Mouse (Mus musculus) E14TG2a.4 (cell line): ENCODE results near the gene Itpr1.

Source experiments
- H3K27me3 ChIP-seq: 2 replicates; pipeline ENCODE4 v1.6.1; 2014; ENCODE audit warnings: low read length, control low read depth; ENCODE audit not compliant: insufficient read depth
- H3K36me3 ChIP-seq: 2 replicates; pipeline ENCODE4 v1.6.1; 2014; ENCODE audit warnings: low read length, control low read depth; ENCODE audit not compliant: insufficient read depth
- H3K4me1 ChIP-seq: replicated peaks from 2 replicates; pipeline ENCODE4 v1.6.1; 2014; ENCODE audit warnings: low read depth, low read length, control low read depth
- H3K4me3 ChIP-seq: replicated peaks from 2 replicates; pipeline ENCODE4 v1.5.1; 2014; ENCODE audit warnings: mild to moderate bottlenecking, low read length
- H3K9me3 ChIP-seq: 2 replicates; pipeline ENCODE4 v1.6.1; 2014; ENCODE audit warnings: low read length, control low read depth
- CTCF ChIP-seq: conservative IDR thresholded peaks from 2 replicates; pipeline ENCODE4 v1.5.1; 2014; ENCODE audit warnings: low read length
- NANOG ChIP-seq: IDR thresholded peaks from 2 replicates; pipeline ENCODE4 v1.6.1; 2014; ENCODE audit warnings: borderline replicate concordance, low read length, mixed read lengths
- POU5F1 ChIP-seq: IDR thresholded peaks from 2 replicates; pipeline ENCODE4 v1.6.1; 2014; ENCODE audit warnings: low read length, borderline replicate concordance

Itpr1 gene

DNA sequence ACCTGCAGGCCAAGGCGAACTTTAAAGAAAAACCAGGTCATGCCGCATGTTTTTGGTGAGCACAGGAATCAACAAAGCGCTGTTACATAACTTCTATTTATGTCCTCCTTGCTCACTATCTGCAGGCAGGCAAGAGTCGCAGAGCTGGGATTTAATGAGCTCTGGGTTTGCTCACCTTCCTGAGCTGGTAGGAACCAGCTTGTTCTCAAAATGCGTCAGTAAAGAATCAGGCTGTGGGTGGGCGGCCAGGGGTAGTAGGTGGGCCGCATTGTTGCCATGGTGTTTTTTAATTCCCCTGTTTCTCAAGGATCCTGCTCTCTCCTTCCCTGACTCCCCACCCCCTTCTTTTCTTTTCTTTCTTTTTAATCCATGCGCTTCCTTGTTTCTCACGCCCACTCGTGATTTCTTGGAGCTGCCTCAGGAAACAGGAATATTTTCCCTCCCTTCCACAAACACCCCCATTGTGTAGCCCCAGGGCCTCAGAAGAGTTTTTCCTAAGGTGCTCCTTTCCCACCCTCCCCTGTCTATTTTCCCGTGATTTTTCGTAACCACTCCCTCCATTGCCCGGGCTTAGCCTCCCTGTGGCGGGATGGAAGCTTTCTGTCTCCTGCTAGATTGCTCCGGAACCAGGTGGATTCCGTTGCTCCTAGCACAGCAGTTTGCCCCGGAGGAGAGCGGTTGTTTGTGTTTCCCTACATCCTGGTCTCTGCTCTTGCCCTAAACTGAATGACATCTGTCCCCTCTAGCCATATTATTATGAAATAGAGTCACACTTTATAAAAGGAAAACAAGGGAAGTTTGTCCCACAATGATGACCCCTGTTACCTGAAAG is 243.6 kb downstream of the Itpr1 start:
- peak overlapping the region; percentile 56 for H3K4me3 ChIP-seq
- no peaks in the 10 kb centered on the region for H3K27me3 ChIP-seq
- peaks cover 7% of the 10 kb centered on the region; the same call in 1 of the 2 replicates for H3K36me3 ChIP-seq
- H3K4me1 ChIP-seq = peaks cover 76% of the 10 kb centered on the region
- no peaks in the 10 kb centered on the region for H3K9me3 ChIP-seq
- TF ChIP-seq CTCF (no peak), NANOG (peak; percentile 20; the same call in 1 of the 2 replicates), POU5F1 (no peak)

DNA sequence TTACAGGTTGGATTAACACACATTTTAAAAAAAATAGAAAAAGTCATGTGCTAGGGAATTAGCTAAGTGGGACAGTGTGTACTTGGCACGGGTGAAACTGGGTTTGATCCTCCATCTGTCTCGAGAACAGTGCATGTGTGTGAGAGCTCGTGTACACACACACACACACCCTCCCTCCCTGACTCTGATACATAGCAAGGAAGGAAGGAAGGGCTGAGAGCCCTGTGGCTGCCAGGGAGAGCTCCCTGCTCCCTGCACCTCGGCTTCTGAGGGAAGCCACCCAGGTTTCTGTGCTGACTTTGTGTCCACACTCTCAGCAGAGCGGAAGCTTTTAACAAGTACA is 244.1 kb downstream of the Itpr1 start:
- Histone ChIP-seq H3K4me3 (peak overlapping the region; percentile 56), H3K4me1 (peaks cover 76% of the 10 kb centered on the region), H3K9me3 (no peaks in the 10 kb centered on the region), H3K36me3 (peaks cover 6% of the 10 kb centered on the region; the same call in 1 of the 2 replicates), H3K27me3 (no peaks in the 10 kb centered on the region)
- TF ChIP-seq NANOG (no peak), POU5F1 (no peak), CTCF (no peak)

DNA sequence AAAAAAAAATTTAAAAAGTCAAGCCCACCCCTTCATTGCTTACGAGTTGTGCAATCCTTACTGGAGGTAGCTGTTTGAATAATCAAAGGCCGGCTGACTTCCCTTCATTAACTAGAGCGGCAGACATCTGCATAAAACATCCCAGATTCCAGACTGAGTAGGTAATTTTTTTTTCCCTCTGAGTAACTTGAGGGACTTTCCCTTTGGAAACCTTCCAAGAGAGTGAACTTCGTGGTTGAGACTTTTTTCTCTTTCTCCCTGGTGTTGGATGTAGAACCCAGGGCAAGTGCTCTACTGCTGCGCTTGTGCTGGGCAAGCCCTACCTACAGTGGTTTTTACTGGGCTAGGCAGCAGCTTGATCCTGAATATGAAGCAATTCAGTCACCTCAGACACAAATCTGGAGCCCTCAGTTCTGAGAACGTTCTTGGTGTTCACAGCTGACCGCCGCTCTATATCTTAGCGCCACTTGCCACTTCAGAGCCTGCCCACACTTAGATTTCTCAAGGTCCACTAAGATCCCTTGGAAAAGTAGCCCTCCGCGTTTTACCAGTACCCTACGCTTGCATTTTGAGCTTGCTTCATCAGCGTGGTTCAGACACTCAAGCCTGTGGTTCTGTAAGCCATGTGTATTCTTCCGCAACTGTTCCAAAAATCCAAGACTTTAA is 244.8 kb downstream of the Itpr1 start:
- Histone ChIP-seq H3K4me1 (peaks cover 70% of the 10 kb centered on the region), H3K27me3 (no peaks in the 10 kb centered on the region), H3K9me3 (no peaks in the 10 kb centered on the region), H3K4me3 (peak overlapping the region; percentile 46), H3K36me3 (0 out of 2 replicates have a peak, but pooled peaks cover 3% of the 10 kb centered on the region)
- no peak for TF ChIP-seq CTCF
- no peak for TF ChIP-seq POU5F1
- no peak for TF ChIP-seq NANOG

DNA sequence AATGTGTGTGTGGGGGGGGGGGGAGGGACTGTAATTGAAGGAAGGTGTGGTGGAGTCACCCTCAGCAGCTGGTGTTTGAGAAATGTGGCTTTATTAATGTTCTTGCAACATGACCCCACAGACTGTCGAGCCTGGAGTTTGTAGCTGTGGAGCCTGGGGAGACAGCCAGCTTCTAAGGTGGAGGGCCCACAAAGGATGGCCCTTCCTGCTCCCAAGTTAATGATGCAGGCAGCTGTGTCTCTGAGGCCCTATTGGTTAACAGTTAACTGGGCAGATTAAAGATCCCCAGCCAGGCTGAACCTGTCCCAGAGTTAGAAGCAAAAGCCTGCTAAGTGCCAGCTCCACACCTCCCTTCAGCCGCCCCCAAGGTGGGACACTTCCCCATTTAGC is 245.3 kb downstream of the Itpr1 start:
- H3K4me1 ChIP-seq = peaks cover 66% of the 10 kb centered on the region
- TF ChIP-seq POU5F1 (no peak), NANOG (no peak), CTCF (no peak)
- H3K36me3 ChIP-seq = 0 out of 2 replicates have a peak, but pooled peaks cover 3% of the 10 kb centered on the region
- H3K9me3 ChIP-seq = no peaks in the 10 kb centered on the region
- no peaks in the 10 kb centered on the region for H3K27me3 ChIP-seq
- peak overlapping the region; percentile 66 for H3K4me3 ChIP-seq

DNA sequence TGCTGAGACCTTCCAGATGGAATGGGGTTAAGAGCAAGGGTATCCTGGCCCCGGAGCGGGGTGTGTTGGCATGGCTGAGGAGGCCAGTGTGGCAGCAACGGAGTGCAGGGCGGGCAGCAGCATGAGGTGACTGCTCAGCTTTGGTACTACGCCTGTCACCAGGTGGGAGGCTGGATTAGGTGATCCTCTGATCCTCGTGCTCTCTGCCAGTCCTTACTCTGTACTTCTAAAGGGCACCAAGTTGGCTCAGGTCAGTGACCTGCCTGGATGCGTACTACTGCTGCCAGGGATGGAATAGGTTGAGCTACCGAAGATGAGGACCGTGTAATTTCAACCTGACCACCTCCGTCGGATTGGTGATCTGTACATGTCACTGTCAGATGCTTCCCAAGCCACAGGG is 245.9 kb downstream of the Itpr1 start:
- Histone ChIP-seq H3K4me3 (peak overlapping the region; percentile 66), H3K27me3 (no peaks in the 10 kb centered on the region), H3K9me3 (no peaks in the 10 kb centered on the region), H3K4me1 (peaks cover 60% of the 10 kb centered on the region), H3K36me3 (0 out of 2 replicates have a peak, but pooled peaks cover 3% of the 10 kb centered on the region)
- TF ChIP-seq NANOG = no peak

DNA sequence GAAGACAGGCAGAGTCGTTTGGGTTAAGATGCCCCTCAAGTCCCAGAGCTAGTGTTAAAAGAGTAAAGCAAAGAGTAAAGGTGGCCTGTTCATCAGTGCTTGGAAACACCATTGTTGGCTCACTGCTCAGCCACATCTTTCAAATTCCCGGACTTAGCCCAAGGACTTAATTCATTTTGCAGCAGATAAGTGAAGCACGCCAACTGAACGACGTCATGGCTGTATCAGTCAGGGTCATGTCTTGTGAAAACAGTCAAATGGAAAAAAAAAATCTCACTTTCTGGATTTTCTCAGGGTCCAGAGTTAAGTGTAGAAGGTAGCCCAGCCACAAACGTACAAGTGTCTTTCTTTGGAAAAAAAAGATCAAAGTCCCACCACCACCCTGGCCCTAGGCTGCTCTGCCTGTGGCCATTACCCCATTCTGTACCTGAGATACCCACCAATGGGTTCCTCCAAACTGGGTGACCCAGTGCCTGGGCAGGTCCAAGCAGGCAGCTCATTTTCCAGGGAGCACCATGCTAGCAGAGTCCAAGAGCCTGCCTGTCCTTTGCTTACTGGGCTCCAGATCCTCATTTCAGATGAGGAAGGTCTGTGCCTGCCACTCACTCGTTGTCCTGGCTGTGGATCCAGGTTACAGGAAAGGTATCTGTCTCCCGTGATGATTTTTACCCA is 251.5 kb downstream of the Itpr1 start:
- Histone ChIP-seq H3K27me3 (no peaks in the 10 kb centered on the region), H3K9me3 (no peaks in the 10 kb centered on the region), H3K4me3 (no peak overlapping the region), H3K4me1 (peaks cover 16% of the 10 kb centered on the region), H3K36me3 (0 out of 2 replicates have a peak, but pooled peaks cover 3% of the 10 kb centered on the region)
- TF ChIP-seq CTCF = no peak
- TF ChIP-seq NANOG = no peak
- TF ChIP-seq POU5F1 = no peak

DNA sequence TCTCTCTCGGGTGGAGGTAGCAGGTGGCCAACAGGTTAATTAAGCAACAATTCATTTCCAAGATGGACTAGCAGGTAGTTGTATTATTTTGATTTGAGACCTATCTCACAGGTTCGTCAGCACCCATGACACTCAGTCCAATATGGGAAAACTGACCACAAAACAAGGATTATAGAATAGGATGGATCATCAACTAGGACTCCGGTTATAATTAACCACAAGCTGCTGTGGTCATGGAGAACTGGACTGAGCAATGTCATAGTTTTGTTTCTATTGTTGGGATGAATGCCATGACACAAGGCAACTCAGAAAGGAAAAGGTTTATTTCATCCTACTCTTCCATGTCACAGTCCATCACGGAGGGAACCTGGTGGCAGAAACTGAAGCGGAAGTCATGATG is 252.3 kb downstream of the Itpr1 start:
- H3K4me3 ChIP-seq = no peak overlapping the region
- TF ChIP-seq POU5F1 = no peak
- TF ChIP-seq CTCF = no peak
- TF ChIP-seq NANOG = no peak
- no peaks in the 10 kb centered on the region for H3K27me3 ChIP-seq
- peaks cover 9% of the 10 kb centered on the region for H3K4me1 ChIP-seq
- 0 out of 2 replicates have a peak, but pooled peaks cover under 1% of the 10 kb centered on the region for H3K36me3 ChIP-seq
- H3K9me3 ChIP-seq = no peaks in the 10 kb centered on the region

DNA sequence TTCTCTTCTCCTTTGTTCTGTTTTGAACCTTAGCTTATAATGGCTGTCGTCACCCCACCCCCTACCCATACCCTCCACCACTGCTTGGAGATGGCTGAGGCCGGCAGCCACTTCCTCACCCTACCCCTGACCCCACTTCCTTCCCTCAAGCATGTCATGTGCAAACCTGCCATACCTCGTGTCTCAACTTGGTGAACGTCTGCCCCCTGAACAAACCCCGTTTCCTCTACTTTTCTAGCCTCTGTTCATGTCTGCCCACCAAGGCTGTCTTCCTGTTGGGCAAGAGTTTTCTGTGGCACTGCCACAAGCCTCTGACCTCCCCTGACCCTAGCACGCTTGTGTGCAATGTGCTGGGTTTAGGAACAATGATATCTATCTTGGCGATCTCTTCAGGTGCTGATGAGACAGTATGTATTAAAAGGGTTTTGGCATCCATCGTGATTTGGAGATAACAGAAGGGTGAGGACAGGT is 253.2 kb downstream of the Itpr1 start:
- Histone ChIP-seq H3K4me3 (no peak overlapping the region), H3K4me1 (peaks cover 6% of the 10 kb centered on the region; the same call in 1 of the 2 replicates), H3K9me3 (no peaks in the 10 kb centered on the region), H3K36me3 (peaks cover 8% of the 10 kb centered on the region), H3K27me3 (no peaks in the 10 kb centered on the region)
- TF ChIP-seq CTCF (no peak), NANOG (no peak), POU5F1 (no peak)
